Mouse (Mus musculus) forebrain, embryonic 11.5 days (tissue): ENCODE results near the gene Map3k9. TPM values are rescaled to one million over a fixed set of nuclear protein-coding genes. Genes with fewer than 3 reads are reported as not detected.

Source experiments
- ATAC-seq: fragments of 200-750 bp; cut with Nextera tagmentation; replicated peaks from 2 replicates; pipeline ENCODE4 v1.8.0; 2017; ENCODE audit warnings: moderate TSS enrichment; ENCODE audit not compliant: low FRiP score
- DNase-seq: peaks from one replicate; pipeline ENCODE4 v3.0.0-alpha.2; 2017; ENCODE audit warnings: low spot score
- H3K27ac ChIP-seq: fragments of 300-500 bp; sonication (generic); 2 replicates; pipeline ENCODE4 v1.5.1; 2014; ENCODE audit warnings: low read depth, low read length
- H3K27me3 ChIP-seq: fragments of 300-500 bp; sonication (generic); 2 replicates; pipeline ENCODE4 v1.6.1; 2014; ENCODE audit warnings: mild to moderate bottlenecking, low read length, mixed read lengths; ENCODE audit not compliant: control insufficient read depth, insufficient read depth
- H3K36me3 ChIP-seq: fragments of 300-500 bp; sonication (generic); 2 replicates; pipeline ENCODE4 v1.6.1; 2014; ENCODE audit warnings: mild to moderate bottlenecking, low read length, moderate library complexity, mixed read lengths; ENCODE audit not compliant: control insufficient read depth, insufficient read depth
- H3K4me1 ChIP-seq: fragments of 300-500 bp; sonication (generic); replicated peaks from 2 replicates; pipeline ENCODE4 v1.6.1; 2014; ENCODE audit warnings: low read length, mixed read lengths; ENCODE audit not compliant: control insufficient read depth, insufficient read depth
- H3K4me2 ChIP-seq: fragments of 300-500 bp; sonication (generic); 2 replicates; pipeline ENCODE4 v1.6.1; 2014; ENCODE audit warnings: low read depth, mild to moderate bottlenecking, low read length, moderate library complexity, mixed read lengths; ENCODE audit not compliant: severe bottlenecking
- H3K4me3 ChIP-seq: fragments of 300-500 bp; sonication (generic); 2 replicates; pipeline ENCODE4 v1.5.1; 2014; ENCODE audit warnings: low read depth, low read length
- H3K9ac ChIP-seq: fragments of 300-500 bp; sonication (generic); 2 replicates; pipeline ENCODE4 v1.6.1; 2014; ENCODE audit warnings: low read length
- H3K9me3 ChIP-seq: fragments of 300-500 bp; sonication (generic); 2 replicates; pipeline ENCODE4 v1.6.1; 2016; ENCODE audit warnings: low read length, mixed read lengths; ENCODE audit not compliant: control insufficient read depth
- WGBS: fragments of 180-500 bp; shearing (Covaris S2); extraction: QIAGEN DNeasy Blood & Tissue Kit; methylation state at CpG from one replicate; pipeline ENCODE4 v1.1.7; 2014; 5-methylcytosine and 5-hydroxymethylcytosine counted together
- polyA plus RNA-seq: library from polyadenylated mRNA; unstranded; fragments of >200 nt; fragmentation: Nextera tagmentation; extraction: Ambion mirVana; gene quantifications from 2 replicates; pipeline ENCODE4 v1.2.1, GENCODE M21; 2014

Gene Map3k9
- polyA plus RNA-seq, 1 experiment from 2014 or later = 3.0 TPM

DNA sequence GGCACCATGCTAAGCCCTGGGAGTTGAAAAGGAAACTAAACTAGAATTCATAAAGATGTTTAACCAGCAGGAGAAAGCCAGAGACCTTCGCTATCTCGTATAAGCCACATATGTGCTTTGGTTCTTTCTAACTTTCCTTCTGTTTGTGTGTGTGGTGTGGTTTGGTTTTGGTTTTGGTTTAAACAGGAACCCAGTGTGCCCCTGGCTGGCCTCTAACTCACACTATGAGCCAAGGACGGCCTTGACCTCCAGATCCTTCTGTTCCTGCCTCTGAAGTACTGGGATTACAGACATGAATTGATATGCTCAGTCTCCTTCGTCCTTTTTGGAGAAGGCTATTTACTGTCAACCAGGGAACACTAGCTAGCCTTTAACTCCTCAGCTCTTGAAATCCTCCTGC, 29.9 kb downstream of the Map3k9 start:
- 78% methylated on average over 4 of the region's 4 CpGs for WGBS
- H3K9ac ChIP-seq = no peak overlapping the region
- ATAC-seq = no peak

DNA sequence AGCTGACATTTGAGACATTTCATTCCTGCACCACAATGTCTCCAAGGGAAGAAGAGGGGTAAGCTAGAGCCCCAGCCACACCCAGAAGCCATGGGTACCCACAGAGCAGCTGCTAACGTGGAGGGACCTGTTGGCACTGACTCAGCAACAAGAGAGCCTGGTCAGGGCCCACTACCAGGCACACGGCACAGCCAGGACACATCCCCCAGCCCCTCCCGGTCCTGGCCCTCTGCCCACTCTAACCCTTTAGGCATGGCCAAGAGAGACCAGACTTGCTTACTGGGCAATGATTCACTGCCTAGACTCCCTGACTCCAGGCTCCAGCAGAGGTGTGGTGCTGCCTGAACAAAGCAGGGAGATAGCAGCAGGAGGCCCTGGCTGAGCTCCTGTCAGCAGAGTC, 32.1 kb downstream of the Map3k9 start:
- no peak for DNase-seq
- no peak for ATAC-seq
- Histone ChIP-seq H3K27ac (no peak overlapping the region), H3K9ac (no peak overlapping the region), H3K4me2 (no peak overlapping the region), H3K36me3 (no peaks in the 10 kb centered on the region), H3K9me3 (no peaks in the 10 kb centered on the region), H3K4me3 (no peak overlapping the region), H3K4me1 (no peaks in the 10 kb centered on the region), H3K27me3 (no peaks in the 10 kb centered on the region)
- WGBS = 82% methylated on average over 3 of the region's 3 CpGs

More for the DNA sequence above, 29.9 kb downstream of the Map3k9 start:
- no peak overlapping the region for H3K27ac ChIP-seq
- DNase-seq = no peak
- H3K27me3 ChIP-seq = no peaks in the 10 kb centered on the region
- no peaks in the 10 kb centered on the region for H3K9me3 ChIP-seq
- no peak overlapping the region for H3K4me3 ChIP-seq
- H3K36me3 ChIP-seq = no peaks in the 10 kb centered on the region
- H3K4me2 ChIP-seq = no peak overlapping the region
- H3K4me1 ChIP-seq = no peaks in the 10 kb centered on the region

DNA sequence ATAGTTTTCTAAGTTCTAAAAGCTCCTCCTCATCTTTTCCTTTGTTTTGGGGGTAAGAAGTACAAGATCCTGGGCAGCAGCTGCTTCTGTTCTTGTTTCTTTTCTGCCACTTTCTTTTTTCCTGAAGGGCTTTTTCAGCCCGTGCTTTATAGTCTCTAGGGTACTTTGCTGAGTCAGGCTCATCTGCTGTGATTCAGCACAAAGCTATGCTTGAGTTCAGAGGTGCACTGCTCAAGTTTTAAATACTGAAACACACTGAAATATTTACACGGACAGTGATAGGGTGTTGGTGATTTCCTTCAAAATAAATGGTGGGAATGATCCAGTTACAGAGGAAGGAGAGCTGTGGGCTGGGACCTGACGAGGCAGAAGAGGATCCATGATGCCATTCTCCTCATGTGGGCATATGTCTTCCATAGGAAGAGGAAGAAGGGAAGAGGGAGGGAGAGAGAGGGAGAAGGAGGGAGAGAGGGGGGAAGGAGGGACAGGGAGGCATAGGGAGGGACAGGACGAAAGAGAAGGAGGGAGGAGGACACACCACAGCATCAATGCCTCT, 32.9 kb downstream of the Map3k9 start:
- no peak overlapping the region for H3K27ac ChIP-seq
- WGBS = 63% methylated on average over 4 of the region's 4 CpGs
- DNase-seq = no peak
- no peaks in the 10 kb centered on the region for H3K9me3 ChIP-seq
- H3K4me2 ChIP-seq = no peak overlapping the region
- no peak overlapping the region for H3K9ac ChIP-seq
- no peaks in the 10 kb centered on the region for H3K36me3 ChIP-seq
- no peaks in the 10 kb centered on the region for H3K4me1 ChIP-seq
- ATAC-seq = no peak
- H3K27me3 ChIP-seq = no peaks in the 10 kb centered on the region
- no peak overlapping the region for H3K4me3 ChIP-seq

DNA sequence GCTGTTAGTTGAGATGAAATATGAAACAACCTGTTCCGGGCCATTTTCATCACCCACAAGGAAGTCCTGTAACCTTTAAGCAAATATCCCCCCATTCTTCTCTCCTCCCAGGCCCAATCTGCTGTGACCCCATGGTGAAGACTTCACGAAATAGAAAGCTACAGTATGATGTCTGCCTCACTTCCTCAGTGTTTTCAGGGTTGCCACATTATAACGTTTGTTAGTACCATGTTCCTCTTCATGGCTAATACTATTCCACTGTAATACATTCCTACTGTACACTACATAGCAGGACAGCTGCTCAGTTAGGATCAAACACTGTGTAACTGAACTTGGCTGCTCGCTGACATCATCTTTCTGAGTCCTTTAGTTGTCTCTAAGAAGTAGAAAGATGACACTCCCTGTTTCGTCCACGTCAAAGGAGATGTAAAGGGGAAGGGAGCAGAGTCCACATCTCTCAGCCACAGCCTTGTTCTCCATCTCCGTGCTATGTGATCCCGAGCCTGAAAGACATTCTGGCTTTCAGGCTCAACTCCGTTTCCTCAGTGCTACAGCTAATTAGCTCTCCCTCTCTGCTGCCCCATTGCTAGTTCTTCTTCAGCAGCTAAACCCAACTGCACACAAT, 34.5 kb downstream of the Map3k9 start:
- no peaks in the 10 kb centered on the region for H3K27me3 ChIP-seq
- H3K4me1 ChIP-seq = no peaks in the 10 kb centered on the region
- no peak overlapping the region for H3K9ac ChIP-seq
- H3K9me3 ChIP-seq = no peaks in the 10 kb centered on the region
- no peak for ATAC-seq
- H3K4me2 ChIP-seq = no peak overlapping the region
- H3K36me3 ChIP-seq = no peaks in the 10 kb centered on the region
- H3K4me3 ChIP-seq = no peak overlapping the region
- no peak overlapping the region for H3K27ac ChIP-seq
- no peak for DNase-seq
- 79% methylated on average over 9 of the region's 9 CpGs for WGBS

DNA sequence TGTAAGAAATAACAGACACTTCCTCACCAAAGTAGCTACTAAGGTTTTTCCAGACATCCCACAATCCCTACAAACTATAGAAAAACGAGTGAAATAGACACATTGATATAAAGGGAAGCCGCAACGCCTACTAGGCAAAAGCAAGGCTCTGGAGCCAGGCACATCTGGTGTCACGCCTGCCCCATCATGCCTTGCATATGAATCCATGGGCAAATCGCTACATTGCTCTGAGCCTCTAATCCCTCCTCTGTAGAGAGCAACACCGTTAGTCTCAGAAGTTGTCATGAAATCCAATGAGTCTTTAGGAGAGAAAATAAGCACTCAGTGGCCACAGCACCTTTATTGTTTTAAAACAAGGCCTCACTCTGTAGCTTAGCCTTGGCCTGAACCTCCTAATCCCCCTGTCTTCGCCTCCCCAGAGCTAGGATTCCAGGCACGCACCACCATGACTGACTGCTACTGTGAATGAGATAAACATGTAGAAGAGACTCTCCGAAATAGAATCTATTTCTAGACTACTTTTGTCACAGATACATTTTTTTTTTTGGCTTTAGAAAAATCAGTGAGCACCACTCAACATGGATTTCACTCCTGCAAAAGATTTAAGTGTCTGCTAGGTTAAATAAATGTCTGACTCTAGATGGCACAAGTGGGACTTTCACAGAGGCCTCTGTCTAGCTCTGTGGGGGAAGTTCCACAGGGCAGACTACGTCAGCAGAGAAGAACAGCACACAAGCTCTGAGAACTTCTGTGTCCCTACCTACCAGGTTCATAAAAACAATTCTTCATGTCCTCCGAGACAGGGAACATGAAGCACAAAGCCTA, 45.5 kb downstream of the Map3k9 start:
- ATAC-seq = no peak
- H3K27me3 ChIP-seq = no peaks in the 10 kb centered on the region
- H3K36me3 ChIP-seq = no peaks in the 10 kb centered on the region; the same call in 1 of the 2 replicates
- no peak overlapping the region for H3K9ac ChIP-seq
- WGBS = 78% methylated on average over 11 of the region's 11 CpGs
- no peak overlapping the region for H3K27ac ChIP-seq
- no peak for DNase-seq
- no peaks in the 10 kb centered on the region for H3K4me1 ChIP-seq
- no peaks in the 10 kb centered on the region for H3K9me3 ChIP-seq
- no peak overlapping the region for H3K4me2 ChIP-seq
- no peak overlapping the region for H3K4me3 ChIP-seq

DNA sequence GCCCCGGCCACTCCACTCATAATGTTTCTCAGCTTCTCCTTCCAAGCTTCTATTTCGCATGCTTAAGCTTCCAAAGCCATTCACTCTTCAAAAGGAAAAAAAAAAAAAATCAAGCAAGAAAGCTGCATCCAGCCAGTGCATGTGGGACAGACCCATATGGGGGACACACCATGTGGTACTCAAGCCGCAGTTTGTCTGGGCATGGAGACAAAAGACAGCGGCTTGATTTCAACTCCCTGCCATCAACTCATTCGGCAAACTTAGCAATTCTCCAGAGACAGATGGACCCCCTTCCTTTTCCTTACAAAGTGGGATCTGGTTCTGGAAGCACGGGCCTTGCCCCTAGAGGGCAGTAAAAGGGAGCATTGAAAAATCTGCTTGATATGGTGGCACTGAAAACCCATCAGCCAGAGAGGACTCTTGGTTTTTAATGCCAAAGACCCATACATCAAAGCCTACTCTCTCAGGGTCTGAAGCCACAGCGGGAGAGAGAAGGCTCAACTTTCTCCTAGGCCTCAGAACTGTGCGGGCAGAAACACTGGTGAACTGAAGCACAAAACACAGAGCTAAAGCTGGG, 54.6 kb downstream of the Map3k9 start:
- no peak for DNase-seq
- H3K27ac ChIP-seq = no peak overlapping the region
- H3K4me2 ChIP-seq = no peak overlapping the region
- H3K9me3 ChIP-seq = no peaks in the 10 kb centered on the region
- ATAC-seq = no peak
- H3K9ac ChIP-seq = no peak overlapping the region
- H3K27me3 ChIP-seq = no peaks in the 10 kb centered on the region
- 82% methylated on average over 8 of the region's 8 CpGs for WGBS
- H3K36me3 ChIP-seq = peaks cover 3% of the 10 kb centered on the region; the same call in 1 of the 2 replicates
- H3K4me3 ChIP-seq = no peak overlapping the region
- H3K4me1 ChIP-seq = no peaks in the 10 kb centered on the region

DNA sequence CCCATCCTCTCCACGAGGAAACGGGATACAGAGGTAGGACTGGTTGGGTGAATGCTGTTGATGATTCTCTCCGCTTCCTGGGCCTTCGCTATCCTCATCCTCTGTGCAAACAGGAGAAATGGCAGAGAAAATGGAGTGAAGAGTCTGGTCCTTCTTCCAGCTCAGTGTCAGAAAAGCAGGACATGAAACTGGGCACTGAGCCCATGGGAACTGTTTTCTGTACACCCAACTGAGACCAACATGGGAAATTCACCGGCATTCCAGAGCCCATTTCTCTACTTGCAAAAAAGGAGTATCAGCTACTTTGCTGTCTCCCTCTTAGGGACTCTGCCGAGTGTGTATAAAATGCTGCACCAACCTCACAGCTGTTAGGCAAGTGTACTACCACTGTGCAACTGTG, 56.2 kb downstream of the Map3k9 start:
- no peak overlapping the region for H3K9ac ChIP-seq
- no peaks in the 10 kb centered on the region for H3K27me3 ChIP-seq
- no peak overlapping the region for H3K4me3 ChIP-seq
- H3K36me3 ChIP-seq = peaks cover 3% of the 10 kb centered on the region; the same call in 1 of the 2 replicates
- H3K4me2 ChIP-seq = no peak overlapping the region
- no peak for ATAC-seq
- no peaks in the 10 kb centered on the region for H3K9me3 ChIP-seq
- 96% methylated on average over 6 of the region's 6 CpGs for WGBS
- no peak for DNase-seq
- H3K27ac ChIP-seq = no peak overlapping the region
- no peaks in the 10 kb centered on the region for H3K4me1 ChIP-seq

DNA sequence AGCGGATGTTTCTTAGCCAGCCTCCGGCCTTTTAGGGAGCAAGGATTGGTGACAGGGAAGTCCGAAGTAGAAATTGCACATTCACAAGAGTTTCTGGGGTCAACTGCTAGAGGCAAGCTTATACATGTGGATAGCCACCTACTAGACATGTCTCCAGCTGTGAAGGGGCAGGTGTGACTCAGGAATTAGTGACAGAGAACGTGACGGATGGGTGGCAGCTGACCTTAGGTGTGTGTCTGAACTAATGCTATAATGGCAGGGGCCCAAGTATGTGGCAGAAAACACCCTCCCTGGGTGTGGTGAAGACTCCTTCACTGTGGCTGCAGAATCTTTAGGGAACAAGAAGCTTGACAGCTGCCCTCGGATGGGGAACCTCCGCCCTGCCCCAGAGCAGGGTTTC, 57.6 kb downstream of the Map3k9 start:
- 93% methylated on average over 7 of the region's 7 CpGs for WGBS
- Histone ChIP-seq H3K27me3 (no peaks in the 10 kb centered on the region), H3K9me3 (no peaks in the 10 kb centered on the region), H3K9ac (no peak overlapping the region), H3K4me1 (no peaks in the 10 kb centered on the region), H3K4me3 (no peak overlapping the region), H3K4me2 (no peak overlapping the region), H3K27ac (no peak overlapping the region), H3K36me3 (peaks cover 3% of the 10 kb centered on the region; the same call in 1 of the 2 replicates)
- ATAC-seq (no peak), DNase-seq (no peak)
